Mouse (Mus musculus): ENCODE data around the gene Olfr1246. TPM values are rescaled to one million over a fixed set of nuclear protein-coding genes. Genes with fewer than 3 reads are reported as not detected.
"Not testable (repeated sequence)": the region's sequence is repeated elsewhere in the genome, so short reads cannot be mapped to it uniquely, and the experiment has no call there.

Olfr1246 gene
- not detected in 2 replicates for polyA plus RNA-seq (2015; fragmentation: Nextera tagmentation; extraction: Ambion mirVana)

DNA sequence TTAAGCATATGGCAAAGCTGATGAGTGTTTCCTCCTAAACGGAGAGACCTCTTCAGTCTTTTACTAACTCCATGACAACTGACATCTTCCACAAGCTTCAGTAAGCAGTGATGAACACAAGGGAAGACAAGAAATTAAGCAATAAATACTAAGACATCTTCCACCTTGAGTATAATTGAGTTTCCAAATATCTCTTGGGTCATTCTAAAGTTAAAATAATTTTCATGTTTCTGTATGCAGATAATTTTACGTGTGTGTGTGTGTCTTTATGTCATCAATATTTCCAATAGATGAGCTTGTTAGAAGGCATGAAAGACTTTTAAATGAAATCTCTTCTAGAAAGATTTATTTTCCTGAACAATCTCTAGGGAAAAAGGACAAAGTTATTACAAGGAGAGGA, at the start of gene Olfr1246:
TSS of gene Olfr1246 (minus strand) at position 101 of the 400 bp plus-strand sequence.
- no peak within 1 kb of the TSS for H3K4me3 ChIP-seq (ENCODE audit: low read depth, low read length)
- 78% methylated on average over 2 of the region's 2 CpGs for WGBS

DNA sequence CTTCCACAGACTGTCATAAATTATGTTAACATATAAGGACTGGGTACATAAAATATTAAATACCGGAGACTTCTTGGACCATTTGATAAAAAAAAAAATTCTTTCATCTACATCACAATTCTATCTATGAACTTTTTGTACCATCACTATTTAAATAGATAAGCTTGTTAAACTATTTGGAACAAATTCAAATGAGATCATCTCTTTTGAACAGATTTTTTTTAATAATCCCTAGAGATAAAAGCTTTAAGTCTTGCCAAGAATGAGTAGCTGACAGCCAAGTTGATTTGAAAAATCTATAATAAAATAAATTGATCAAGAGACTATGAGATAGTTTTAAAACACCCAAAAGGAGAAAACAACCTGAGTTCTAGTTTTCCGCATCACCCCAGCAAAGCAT, 41.9 kb upstream of the Olfr1246 start, which contains the start of gene Olfr1249:
TSS of gene Olfr1249 (minus strand) at position 101 of the 400 bp plus-strand sequence.
- ATAC-seq = no peak
- Histone ChIP-seq H3K27me3 (ENCODE audit: control insufficient read depth, insufficient read depth, low read depth, low read length) (no peaks in the 10 kb centered on the region), H3K9me3 (replicated peaks; ENCODE audit: control insufficient read depth, low read length, poor library complexity, severe bottlenecking) (no peaks in the 10 kb centered on the region), H3K4me1 (ENCODE audit: control insufficient read depth, insufficient read depth, low read length) (no peaks in the 10 kb centered on the region), H3K36me3 (ENCODE audit: control insufficient read depth, insufficient read depth, low read length) (no peaks in the 10 kb centered on the region), H3K27ac (ENCODE audit: low read length) (no peak within 1 kb of the TSS), H3K4me2 (ENCODE audit: low read length) (no peak within 1 kb of the TSS), H3K4me3 (ENCODE audit: low read depth, low read length) (no peak within 1 kb of the TSS), H3K9ac (ENCODE audit: low read depth, low read length) (no peak within 1 kb of the TSS)
- WGBS = 94% methylated on average over 2 of the region's 2 CpGs

More for the DNA sequence above, at the start of gene Olfr1246:
- H3K9ac ChIP-seq (ENCODE audit: low read depth, low read length) = no peak within 1 kb of the TSS
- no peak for ATAC-seq
- H3K36me3 ChIP-seq (ENCODE audit: control insufficient read depth, insufficient read depth, low read length) = no peaks in the 10 kb centered on the region
- no peak within 1 kb of the TSS for H3K27ac ChIP-seq (ENCODE audit: low read length)
- no peak within 1 kb of the TSS for H3K4me2 ChIP-seq (ENCODE audit: low read length)
- H3K27me3 ChIP-seq (ENCODE audit: control insufficient read depth, insufficient read depth, low read depth, low read length) = no peaks in the 10 kb centered on the region
- H3K9me3 ChIP-seq (replicated peaks; ENCODE audit: control insufficient read depth, low read length, poor library complexity, severe bottlenecking) = no peaks in the 10 kb centered on the region
- H3K4me1 ChIP-seq (ENCODE audit: control insufficient read depth, insufficient read depth, low read length) = no peaks in the 10 kb centered on the region

DNA sequence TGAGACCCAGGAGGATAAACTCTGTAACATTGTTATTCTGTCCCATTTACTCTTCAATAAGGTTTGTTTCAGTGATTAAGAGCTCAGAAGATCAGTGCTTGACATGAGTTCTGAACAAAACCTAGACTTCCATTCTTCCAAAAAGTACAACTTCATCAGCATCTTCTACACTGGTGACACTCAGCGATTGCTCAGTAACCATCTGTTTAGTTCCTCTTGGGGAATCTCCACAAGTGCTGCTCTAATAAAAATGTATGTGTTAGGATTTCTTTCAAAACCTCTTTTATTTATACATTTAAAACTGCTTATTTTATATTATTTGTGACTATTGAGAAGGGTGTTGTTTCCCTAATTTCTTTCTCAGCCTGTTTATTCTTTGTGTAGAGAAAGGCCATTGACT, 25.2 kb upstream of the Olfr1246 start, which contains the start of gene Olfr1248:
TSS of gene Olfr1248 (minus strand) at position 101 of the 400 bp plus-strand sequence.
- ATAC-seq; H3K4me2 ChIP-seq (ENCODE audit: low read length); H3K9me3 ChIP-seq (replicated peaks; ENCODE audit: control insufficient read depth, low read length, poor library complexity, severe bottlenecking); H3K36me3 ChIP-seq (ENCODE audit: control insufficient read depth, insufficient read depth, low read length); H3K27ac ChIP-seq (ENCODE audit: low read length); H3K9ac ChIP-seq (ENCODE audit: low read depth, low read length); H3K27me3 ChIP-seq (ENCODE audit: control insufficient read depth, insufficient read depth, low read depth, low read length); H3K4me3 ChIP-seq (ENCODE audit: low read depth, low read length); H3K4me1 ChIP-seq (ENCODE audit: control insufficient read depth, insufficient read depth, low read length): not testable (repeated sequence)
- WGBS = 97% methylated on average over 1 of the region's 1 CpGs

DNA sequence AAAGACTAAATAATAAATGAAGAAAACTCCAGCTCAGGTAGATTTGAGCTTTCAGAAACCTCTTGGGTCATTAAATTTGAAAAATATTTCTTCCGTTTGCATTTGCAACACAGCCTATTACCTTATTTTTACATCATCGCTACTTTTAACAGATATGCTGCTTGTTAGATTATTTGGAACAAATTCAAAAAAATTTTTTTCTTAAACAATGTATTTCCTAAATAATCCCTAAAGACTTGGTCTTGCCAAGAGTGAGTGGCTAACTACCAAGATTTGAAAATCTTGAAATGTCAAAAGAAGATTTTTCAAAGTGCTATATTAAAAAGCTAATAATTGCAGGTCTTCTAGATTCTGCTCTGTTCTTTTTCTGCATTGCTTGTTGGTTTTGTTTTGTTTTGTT, 21.1 kb upstream of the Olfr1246 start, which contains the start of gene Olfr1247:
TSS of gene Olfr1247 (minus strand) at position 101 of the 400 bp plus-strand sequence.
- no peaks in the 10 kb centered on the region for H3K36me3 ChIP-seq (ENCODE audit: control insufficient read depth, insufficient read depth, low read length)
- H3K4me1 ChIP-seq (ENCODE audit: control insufficient read depth, insufficient read depth, low read length) = no peaks in the 10 kb centered on the region
- no peaks in the 10 kb centered on the region for H3K9me3 ChIP-seq (replicated peaks; ENCODE audit: control insufficient read depth, low read length, poor library complexity, severe bottlenecking)
- ATAC-seq = no peak
- no peaks in the 10 kb centered on the region for H3K27me3 ChIP-seq (ENCODE audit: control insufficient read depth, insufficient read depth, low read depth, low read length)
- no peak within 1 kb of the TSS for H3K9ac ChIP-seq (ENCODE audit: low read depth, low read length)
- no peak within 1 kb of the TSS for H3K4me2 ChIP-seq (ENCODE audit: low read length)
- H3K4me3 ChIP-seq (ENCODE audit: low read depth, low read length) = no peak within 1 kb of the TSS
- 95% methylated on average over 2 of the region's 2 CpGs for WGBS
- no peak within 1 kb of the TSS for H3K27ac ChIP-seq (ENCODE audit: low read length)

DNA sequence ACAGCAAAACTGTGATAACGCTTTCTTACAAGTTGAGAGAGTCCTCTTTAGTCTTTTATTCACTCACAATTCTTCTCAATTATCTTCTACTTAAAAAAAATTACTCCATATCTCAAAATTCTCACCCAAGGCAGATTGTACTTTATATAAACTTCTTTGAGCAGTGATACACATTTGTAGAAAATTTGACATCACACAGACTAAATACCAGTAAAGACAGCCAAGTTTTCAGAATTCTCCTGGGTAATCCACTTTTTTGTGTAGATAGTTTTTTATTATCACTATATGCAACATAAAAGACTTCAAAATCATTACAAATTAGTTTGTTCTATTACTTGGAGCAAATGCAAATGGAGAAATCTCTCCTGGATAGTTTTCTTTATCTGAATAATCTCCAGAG, 14.6 kb downstream of the Olfr1246 start, which contains the start of gene Olfr1245:
TSS of gene Olfr1245 (minus strand) at position 101 of the 400 bp plus-strand sequence.
- no peaks in the 10 kb centered on the region for H3K27me3 ChIP-seq (ENCODE audit: control insufficient read depth, insufficient read depth, low read depth, low read length)
- no peaks in the 10 kb centered on the region for H3K36me3 ChIP-seq (ENCODE audit: control insufficient read depth, insufficient read depth, low read length)
- H3K4me1 ChIP-seq (ENCODE audit: control insufficient read depth, insufficient read depth, low read length) = no peaks in the 10 kb centered on the region
- no peak within 1 kb of the TSS for H3K9ac ChIP-seq (ENCODE audit: low read depth, low read length)
- H3K27ac ChIP-seq (ENCODE audit: low read length) = no peak within 1 kb of the TSS
- no peak within 1 kb of the TSS for H3K4me3 ChIP-seq (ENCODE audit: low read depth, low read length)
- 87% methylated on average over 1 of the region's 1 CpGs for WGBS
- no peak for ATAC-seq
- H3K4me2 ChIP-seq (ENCODE audit: low read length) = no peak within 1 kb of the TSS
- H3K9me3 ChIP-seq (replicated peaks; ENCODE audit: control insufficient read depth, low read length, poor library complexity, severe bottlenecking) = no peaks in the 10 kb centered on the region

DNA sequence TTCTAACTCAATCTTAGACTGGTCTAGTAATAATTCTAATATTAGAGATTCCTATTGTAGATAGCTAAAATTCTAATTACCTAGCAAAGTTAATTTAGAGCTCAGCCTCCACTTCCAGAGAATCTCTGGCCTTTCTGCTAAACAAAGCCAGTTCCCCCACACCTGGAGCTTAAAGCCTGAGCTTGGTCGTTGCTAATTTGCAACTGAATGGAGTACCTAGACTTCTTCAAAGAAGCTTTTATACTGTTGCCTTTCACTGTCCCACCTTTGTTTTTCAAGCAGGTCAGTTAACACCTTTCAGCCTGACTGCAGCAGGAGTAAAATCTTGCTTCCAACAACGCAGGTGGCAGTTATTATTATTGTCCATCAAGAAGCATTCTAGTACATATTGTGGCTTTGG, 30.3 kb downstream of the Olfr1246 start:
- WGBS = 44% methylated on average over 2 of the region's 2 CpGs
- not testable (repeated sequence) for H3K4me3 ChIP-seq (ENCODE audit: low read depth, low read length); H3K9me3 ChIP-seq (replicated peaks; ENCODE audit: control insufficient read depth, low read length, poor library complexity, severe bottlenecking); H3K9ac ChIP-seq (ENCODE audit: low read depth, low read length); H3K27me3 ChIP-seq (ENCODE audit: control insufficient read depth, insufficient read depth, low read depth, low read length); H3K4me1 ChIP-seq (ENCODE audit: control insufficient read depth, insufficient read depth, low read length); ATAC-seq; H3K36me3 ChIP-seq (ENCODE audit: control insufficient read depth, insufficient read depth, low read length); H3K4me2 ChIP-seq (ENCODE audit: low read length); H3K27ac ChIP-seq (ENCODE audit: low read length)

DNA sequence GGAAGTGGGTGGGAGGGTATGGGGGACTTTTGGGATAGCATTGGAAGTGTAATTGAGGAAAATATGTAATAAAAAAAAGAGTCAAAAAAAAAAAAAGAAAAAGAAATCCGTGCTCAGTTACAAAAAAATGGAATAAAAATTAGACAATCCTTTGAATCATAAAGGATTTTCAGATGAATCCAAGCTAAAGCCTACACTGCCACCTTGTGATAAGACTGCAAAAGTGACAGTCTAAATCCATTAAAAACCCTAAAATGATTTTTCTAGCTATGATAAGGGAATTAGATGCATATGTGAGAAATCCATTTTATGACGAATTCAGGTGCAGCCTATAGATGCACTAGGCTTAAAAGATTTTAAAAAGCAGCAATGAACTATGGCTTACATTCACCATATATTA, 48.4 kb downstream of the Olfr1246 start:
- no peak overlapping the region for H3K4me3 ChIP-seq (ENCODE audit: low read depth, low read length)
- H3K9me3 ChIP-seq (replicated peaks; ENCODE audit: control insufficient read depth, low read length, poor library complexity, severe bottlenecking) = no peaks in the 10 kb centered on the region
- no peak overlapping the region for H3K27ac ChIP-seq (ENCODE audit: low read length)
- ATAC-seq = 0 out of 2 replicates have a peak, but pooled peaks have one; percentile 36
- no peaks in the 10 kb centered on the region for H3K36me3 ChIP-seq (ENCODE audit: control insufficient read depth, insufficient read depth, low read length)
- no peak overlapping the region for H3K9ac ChIP-seq (ENCODE audit: low read depth, low read length)
- WGBS = 42% methylated on average over 2 of the region's 2 CpGs
- H3K4me2 ChIP-seq (ENCODE audit: low read length) = no peak overlapping the region
- no peaks in the 10 kb centered on the region for H3K4me1 ChIP-seq (ENCODE audit: control insufficient read depth, insufficient read depth, low read length)
- no peaks in the 10 kb centered on the region for H3K27me3 ChIP-seq (ENCODE audit: control insufficient read depth, insufficient read depth, low read depth, low read length)

DNA sequence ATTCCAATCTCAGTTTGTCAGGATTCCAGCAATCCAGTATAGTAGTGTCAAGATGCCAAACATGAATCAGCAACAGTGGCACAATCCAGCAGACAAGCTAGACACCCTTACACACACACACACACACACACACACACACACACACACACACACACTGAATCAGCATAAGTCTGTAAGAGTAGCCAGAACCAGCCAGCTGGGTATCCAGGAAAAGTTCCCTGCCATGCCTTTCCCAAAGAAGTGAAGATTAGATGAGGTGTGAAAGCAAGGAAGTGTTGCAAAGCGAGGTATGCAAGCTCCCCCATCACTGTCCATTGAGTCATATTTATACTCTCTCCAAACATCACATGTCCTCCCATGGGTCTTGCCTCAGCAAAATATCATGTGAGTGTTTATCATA, 53.0 kb downstream of the Olfr1246 start:
- Histone ChIP-seq H3K9me3 (replicated peaks; ENCODE audit: control insufficient read depth, low read length, poor library complexity, severe bottlenecking) (no peaks in the 10 kb centered on the region), H3K36me3 (ENCODE audit: control insufficient read depth, insufficient read depth, low read length) (no peaks in the 10 kb centered on the region), H3K4me1 (ENCODE audit: control insufficient read depth, insufficient read depth, low read length) (no peaks in the 10 kb centered on the region), H3K27ac (ENCODE audit: low read length) (no peak overlapping the region), H3K27me3 (ENCODE audit: control insufficient read depth, insufficient read depth, low read depth, low read length) (no peaks in the 10 kb centered on the region), H3K9ac (ENCODE audit: low read depth, low read length) (no peak overlapping the region), H3K4me3 (ENCODE audit: low read depth, low read length) (no peak overlapping the region), H3K4me2 (ENCODE audit: low read length) (no peak overlapping the region)
- ATAC-seq = no peak
- 79% methylated on average over 1 of the region's 1 CpGs for WGBS

Measured in midbrain, embryonic 16.5 days (tissue).